Mouse (Mus musculus) CD4-positive, CD25-positive, alpha-beta regulatory T cell, adult 2 months (primary cell): ENCODE measurements around the gene Ppp4r2.
A peak's percentile ranks its signal among the peaks of the same experiment; 100 is the strongest.

Source experiments
- DNase-seq: peaks from one replicate; pipeline ENCODE4 v3.0.0-alpha.2; 2012; ENCODE audit warnings: low read depth, low spot score

Gene Ppp4r2

GRCm38 (mm10) chr6:100883233-100883632 lies 49.8 kb downstream of the Ppp4r2 start:
- peak; percentile 60 for DNase-seq

- DNase-seq: no peak
Observed at GRCm38 (mm10) chr6:100884594-100885225, 51.3 kb downstream of the Ppp4r2 start.

- DNase-seq: no peak
Observed at GRCm38 (mm10) chr6:100885376-100885775, 52.0 kb downstream of the Ppp4r2 start.

GRCm38 (mm10) chr6:100887012-100887411 lies 53.6 kb downstream of the Ppp4r2 start:
- DNase-seq: no peak

GRCm38 (mm10) chr6:100889340-100889739 lies 55.9 kb downstream of the Ppp4r2 start:
- DNase-seq: no peak

GRCm38 (mm10) chr6:100892489-100892888 lies 59.1 kb downstream of the Ppp4r2 start:
- no peak for DNase-seq

GRCm38 (mm10) chr6:100893073-100893472 lies 59.7 kb downstream of the Ppp4r2 start:
- no peak for DNase-seq

GRCm38 (mm10) chr6:100895183-100895582 lies 61.8 kb downstream of the Ppp4r2 start:
- no peak for DNase-seq

GRCm38 (mm10) chr6:100896883-100897282 lies 63.5 kb downstream of the Ppp4r2 start:
- no peak for DNase-seq

- no peak for DNase-seq
Observed at GRCm38 (mm10) chr6:100904463-100904862, 71.0 kb downstream of the Ppp4r2 start.

GRCm38 (mm10) chr6:100910136-100910675 lies 76.8 kb downstream of the Ppp4r2 start:
- no peak for DNase-seq
